Mouse (Mus musculus): ENCODE results near the gene Inka1.
"Not testable (repeated sequence)": the region's sequence is repeated elsewhere in the genome, so short reads cannot be mapped to it uniquely, and the experiment has no call there.

Inka1 gene

GRCm38 (mm10) chr9:107985131-107986119, at the start of gene Inka1:
TSS of gene Inka1 (minus strand) at chr9:107985879.
- DNase-seq: peak; percentile 85 to 86

DNA sequence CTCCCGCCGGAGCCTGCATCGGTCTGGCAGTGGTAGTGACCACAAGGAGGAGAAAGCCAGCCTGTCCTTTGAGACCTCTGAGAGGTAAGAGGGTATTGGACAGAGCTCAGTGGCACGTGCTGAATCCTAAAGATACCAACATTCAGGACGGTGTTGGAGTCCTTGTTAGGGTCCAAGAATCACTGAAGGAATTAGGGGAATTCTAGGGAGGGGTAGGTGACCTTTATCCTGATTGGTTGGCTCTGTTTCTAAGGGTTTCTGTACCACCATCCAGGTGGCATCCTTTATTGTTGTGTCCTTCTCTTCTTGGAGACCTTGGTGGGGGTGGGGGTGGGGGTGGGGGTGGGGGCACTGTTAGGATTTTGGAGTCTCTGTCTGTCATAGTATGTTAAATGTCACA, 46.4 kb upstream of the Inka1 start:
- no peak for DNase-seq

DNA sequence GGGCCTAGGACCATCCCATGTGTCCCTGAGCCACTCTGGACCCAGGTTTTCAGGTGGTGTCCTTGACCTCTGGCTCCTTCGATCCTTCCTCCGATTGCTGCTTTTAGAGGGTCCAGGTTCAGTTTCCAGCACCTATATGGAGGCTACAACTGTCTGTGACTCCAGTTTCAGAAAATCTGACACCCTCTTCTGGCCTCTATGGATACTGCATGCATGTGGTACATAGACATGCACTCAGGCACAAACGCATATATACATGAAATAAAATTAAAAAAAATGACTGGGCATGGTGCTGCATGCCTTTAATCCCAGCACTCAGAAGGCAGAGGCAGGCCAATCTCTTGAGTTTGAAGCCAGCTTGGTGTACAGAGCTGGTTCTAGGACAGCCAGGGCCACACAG, 42.2 kb upstream of the Inka1 start:
- DNase-seq: no peak

- DNase-seq: no peak
Observed at GRCm38 (mm10) chr9:108026584-108026983, 40.9 kb upstream of the Inka1 start.

DNA sequence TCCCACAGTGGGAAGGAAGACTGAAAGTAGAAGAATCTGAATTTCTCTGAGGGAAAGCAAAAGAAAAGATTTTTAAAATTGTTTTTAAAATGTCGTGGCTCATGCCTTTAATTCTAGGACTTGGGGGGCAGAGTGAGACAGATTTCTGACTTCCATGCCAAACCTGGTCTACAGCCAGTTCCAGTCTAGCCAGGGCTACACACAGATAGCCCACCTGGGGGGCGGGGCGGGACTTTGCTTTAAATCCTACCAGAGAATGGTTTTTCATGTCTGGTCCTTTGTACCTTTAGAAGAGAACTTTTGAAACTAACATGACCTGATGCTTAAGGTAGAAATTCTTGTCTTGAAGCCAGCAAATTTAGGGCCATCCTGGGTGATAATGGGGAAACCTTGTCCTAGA, 37.5 kb upstream of the Inka1 start:
- DNase-seq: no peak

GRCm38 (mm10) chr9:108020741-108021140, 35.1 kb upstream of the Inka1 start:
- DNase-seq: no peak

DNA sequence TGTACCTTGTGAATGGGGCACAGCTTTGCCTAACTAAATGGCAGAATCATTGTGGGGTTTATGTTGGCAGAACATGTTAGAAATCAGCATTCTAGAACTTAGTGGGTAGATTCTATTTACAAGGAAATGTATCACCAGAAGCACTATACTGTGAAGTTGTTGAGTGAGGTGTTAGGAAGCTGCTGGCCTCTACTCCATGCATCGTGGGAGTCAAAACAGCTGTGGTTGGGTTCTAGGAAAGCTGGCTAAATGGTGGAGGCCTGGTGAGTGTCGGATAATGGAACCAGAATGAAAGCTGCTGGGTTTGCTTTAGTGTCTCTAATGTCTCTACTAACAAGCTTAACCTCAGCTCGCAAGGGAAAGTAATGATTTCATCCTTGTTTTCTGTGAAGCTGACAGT, 31.4 kb upstream of the Inka1 start:
- DNase-seq: no peak

DNA sequence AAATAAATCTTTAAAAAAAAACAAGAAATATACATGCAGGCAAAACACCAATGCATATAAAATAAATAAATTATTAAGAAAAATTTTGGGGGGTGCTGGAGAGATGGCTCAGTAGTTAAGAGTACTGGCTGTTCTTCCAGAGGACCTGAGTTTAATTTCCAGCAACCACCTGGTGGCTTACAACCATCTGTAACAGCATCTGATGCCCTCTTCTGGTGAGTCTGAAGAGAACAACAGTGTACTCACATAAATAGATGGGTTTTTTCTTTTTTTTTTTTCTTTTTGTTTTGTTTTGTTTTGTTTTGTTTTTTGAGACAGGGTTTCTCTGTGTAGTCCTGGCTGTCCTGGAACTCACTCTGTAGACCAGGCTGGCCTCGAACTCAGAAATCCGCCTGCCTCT, 27.9 kb upstream of the Inka1 start:
- not testable (repeated sequence) for DNase-seq

- DNase-seq: no peak
Observed at GRCm38 (mm10) chr9:108010385-108010784, 24.7 kb upstream of the Inka1 start.

DNA sequence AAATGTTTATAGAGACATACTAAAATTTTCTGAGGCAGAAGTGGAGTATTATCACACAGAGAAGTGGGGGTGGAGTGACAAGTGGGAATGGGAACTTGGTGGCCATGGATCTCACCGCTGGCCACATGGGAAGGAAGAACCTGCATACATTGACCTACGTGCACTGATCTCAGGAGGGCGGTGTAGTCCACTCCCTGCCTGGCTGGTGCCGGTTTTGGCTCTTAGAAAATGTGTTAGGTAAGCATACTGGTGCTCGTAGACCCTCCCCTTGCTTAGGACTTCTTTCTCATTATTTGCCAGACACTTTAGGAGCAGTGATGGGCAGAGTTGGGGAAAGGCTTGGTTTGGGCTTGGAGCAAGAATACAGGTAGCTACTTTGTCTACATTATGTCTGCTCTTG, 22.4 kb upstream of the Inka1 start:
- DNase-seq: no peak

DNA sequence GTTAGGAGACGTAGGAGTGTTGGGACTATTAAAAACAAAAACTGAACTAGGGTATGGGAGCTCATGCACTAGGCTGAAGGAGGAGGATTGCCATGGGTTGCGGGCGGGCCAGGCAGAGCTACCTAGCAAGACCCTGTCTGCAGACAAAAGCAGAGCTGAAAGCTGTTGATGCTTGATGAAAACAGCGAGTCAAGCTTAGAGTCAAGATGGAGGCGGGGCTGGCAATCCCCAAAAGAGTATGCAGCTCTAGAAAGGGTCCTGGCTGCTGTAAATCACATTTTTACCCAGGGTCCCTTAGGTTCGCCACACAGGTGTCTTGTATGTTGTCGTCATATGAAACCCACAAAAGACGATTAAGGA, 17.8 kb upstream of the Inka1 start:
- DNase-seq: peak in 1 of 2 experiments; percentile 38

DNA sequence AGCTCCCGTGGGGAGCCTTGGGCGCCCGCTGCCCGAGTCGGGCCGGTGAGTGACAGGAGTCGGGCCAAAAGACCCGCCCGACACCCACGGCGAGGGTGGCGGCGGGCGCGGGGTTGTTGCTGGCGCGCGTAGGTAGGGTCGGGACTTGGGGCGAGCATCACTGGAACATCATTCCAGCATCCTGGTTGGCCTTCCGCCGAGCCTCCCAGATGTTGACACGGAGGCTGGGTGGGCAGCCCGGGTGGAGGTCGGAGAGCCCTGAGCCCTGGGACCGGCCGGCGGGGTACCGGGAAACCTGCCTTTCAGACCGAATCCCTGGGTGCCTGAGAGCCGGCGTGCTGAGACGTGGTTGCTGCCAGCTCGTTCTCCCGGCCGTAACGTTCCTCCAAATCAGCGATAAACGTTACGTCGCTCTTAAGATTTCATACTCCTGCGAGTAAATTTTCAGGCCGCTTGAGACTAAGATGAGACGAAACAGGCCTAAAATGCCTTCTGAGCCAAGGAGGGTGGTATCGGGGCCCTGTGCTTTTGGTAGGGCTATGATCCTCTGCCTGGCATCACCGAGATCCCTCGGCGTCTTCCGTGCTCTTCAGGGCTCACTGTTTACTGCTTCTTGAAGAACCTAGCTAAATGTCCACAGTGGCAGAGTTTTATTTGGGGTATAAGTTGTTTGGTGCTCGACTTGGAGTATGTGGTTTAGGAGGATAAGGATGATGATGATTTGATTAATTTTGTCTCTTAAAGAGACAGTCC, 17.3 kb upstream of the Inka1 start:
- no peak for DNase-seq

DNA sequence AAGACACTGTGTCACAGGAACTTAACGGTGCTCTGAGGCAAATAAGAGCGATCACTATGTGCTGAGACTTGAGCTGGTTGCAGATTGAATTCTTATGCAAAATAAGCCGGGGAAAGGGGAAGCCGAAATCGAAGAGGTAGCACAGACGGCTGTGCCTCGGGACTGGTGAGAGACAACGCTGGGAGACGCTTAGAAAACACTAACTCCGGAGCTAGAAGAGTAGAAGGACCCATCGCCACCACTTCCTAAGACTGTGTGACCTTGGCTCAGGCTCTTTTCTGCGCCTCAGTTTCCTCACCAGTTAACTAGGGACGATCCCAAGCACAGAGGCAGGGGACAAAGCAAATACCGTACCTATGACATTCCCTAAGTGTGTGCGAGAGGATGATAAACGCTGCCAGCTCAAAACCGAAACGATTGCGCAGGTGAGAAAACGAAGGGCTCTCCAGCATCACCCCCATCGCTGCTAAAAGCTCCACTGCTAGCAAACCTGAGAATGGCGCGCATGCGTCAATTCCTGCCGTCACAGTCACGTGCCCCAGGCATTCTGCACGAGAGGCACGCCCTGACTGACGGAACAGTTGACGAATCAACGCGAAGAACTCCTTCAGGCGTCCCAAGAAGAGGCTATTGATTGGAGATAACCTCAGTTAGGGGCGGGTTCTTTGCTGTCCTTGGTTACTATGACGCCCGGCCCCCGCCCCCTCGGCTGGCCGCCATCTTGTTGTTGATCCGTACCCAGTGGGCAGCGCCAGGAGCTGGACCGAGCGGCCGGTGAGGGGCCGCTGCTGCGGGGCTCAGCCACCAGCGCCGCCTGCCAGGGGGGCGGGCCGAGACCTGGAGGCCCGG, 16.5 kb upstream of the Inka1 start, which contains the start of gene Ip6k1:
Gene Ip6k1, plus strand, starts transcription at position 580 of the 849 bp plus-strand sequence.
- DNase-seq: peak; percentile 99 to 100

GRCm38 (mm10) chr9:107996049-107996448, 10.4 kb upstream of the Inka1 start, which contains the start of gene Gm20662:
TSS of gene Gm20662 (plus strand) at chr9:107996349.
- DNase-seq: no peak

- no peak for DNase-seq
Observed at GRCm38 (mm10) chr9:107995513-107995912, 9.8 kb upstream of the Inka1 start.

DNA sequence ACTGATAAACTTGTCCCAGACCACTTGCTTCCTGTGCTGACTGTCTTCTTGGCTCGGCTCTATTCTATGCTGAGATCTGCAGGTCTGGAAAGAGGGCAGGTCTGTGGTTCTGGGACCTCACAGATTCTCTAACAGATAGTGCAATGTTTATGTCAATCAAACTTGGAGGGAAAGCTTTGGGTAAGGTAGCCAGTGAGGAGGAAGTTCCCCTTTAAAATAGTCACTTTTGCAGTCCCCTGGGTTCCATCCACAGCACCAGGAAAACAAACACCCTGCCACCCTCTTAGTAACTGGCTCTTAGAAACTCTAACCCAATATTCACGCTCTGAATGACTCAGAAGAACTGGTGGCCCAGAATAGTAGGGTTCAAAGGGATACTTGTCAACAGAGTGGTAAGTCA, 8.8 kb upstream of the Inka1 start:
- no peak for DNase-seq

DNA sequence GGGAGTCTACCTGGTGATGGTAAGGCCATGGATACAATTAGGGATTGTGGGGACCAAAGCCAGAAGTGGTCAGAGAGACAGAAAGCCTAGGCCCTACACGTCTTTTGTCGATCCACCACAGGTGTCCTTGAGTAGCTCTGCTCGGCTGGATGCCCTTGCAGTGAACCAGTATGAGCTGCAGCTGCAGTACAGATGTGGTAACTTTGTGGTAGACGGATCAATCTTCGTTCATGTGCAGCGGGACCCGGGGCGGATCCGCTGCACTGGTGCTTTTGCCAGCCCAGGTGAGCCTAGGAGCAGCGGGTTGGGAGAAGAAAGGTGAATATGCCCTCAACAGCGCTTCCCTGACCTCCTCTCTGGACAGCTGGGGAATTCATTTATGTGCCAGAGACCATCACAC, 7.3 kb upstream of the Inka1 start:
- DNase-seq: no peak

- DNase-seq: no peak
Observed at GRCm38 (mm10) chr9:107992197-107992596, 6.5 kb upstream of the Inka1 start, which contains the start of gene Cdhr4. TSS of gene Cdhr4 (plus strand) at chr9:107992497.

DNA sequence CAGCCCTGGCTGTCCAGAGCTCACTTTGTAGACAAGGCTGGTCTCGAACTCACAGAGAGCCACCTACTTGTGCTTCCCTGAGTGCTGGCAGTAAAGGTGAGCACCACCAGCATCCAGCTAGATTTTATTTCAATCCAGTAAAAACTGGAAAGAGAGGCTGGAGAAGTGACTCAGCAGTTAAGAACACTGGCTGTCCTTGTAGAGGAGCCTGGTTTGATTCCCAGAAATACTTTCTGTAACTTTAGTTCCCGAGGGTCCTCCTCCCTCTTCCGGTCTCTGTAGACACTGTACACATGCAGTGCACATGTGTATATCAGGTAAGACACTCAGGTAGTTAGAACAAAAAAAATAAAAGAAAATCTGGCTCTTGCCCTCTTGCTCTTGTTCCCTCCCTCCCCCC, 2.3 kb upstream of the Inka1 start:
- no peak for DNase-seq

GRCm38 (mm10) chr9:107986376-107986775, 697 bp upstream of the Inka1 start:
- peak; percentile 56 to 64 for DNase-seq

- DNase-seq: no peak
Observed at GRCm38 (mm10) chr9:107984754-107985055, 974 bp downstream of the Inka1 start.

GRCm38 (mm10) chr9:107984052-107984753, 1.5 kb downstream of the Inka1 start:
- DNase-seq: no peak

All from thymus, adult 18-20 months (tissue).